Mouse (Mus musculus) adrenal gland, postnatal 0 days (tissue): ENCODE measurements around the gene Olfr1211. TPM values are rescaled to one million over a fixed set of nuclear protein-coding genes. Genes with fewer than 3 reads are reported as not detected.

ENCODE experiments used
- polyA plus RNA-seq: library from polyadenylated mRNA; unstranded; fragments of >200 nt; fragmentation: Nextera tagmentation; extraction: Ambion mirVana; gene quantifications from 2 replicates; pipeline ENCODE4 v1.2.1, GENCODE M21; 2015

The Olfr1211 gene
- polyA plus RNA-seq = not detected in 2 replicates

GRCm38 (mm10) chr2:88938011-88938410 is at the start of gene Olfr1211:
Gene Olfr1211, minus strand, starts transcription at chr2:88938111.

DNA sequence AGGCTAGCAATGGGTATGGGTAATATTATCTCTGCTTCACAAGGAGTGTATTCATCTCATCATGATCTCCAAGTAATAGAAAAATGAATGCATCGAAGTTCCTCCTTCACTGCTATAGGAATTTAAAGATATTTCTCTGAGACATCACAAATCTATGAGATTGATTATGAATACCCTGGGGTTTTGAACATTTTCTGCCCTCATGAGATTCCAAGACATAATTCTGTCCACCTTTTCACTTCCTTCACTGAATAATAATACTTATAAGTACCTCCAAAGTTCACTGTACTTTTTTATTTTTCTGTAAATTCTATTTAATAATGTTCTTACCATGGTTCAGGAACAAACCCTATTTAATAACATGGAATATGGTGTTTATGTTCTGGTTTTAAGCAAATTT is 42.3 kb upstream of the Olfr1211 start, which contains the start of gene Gm13762:
Gene Gm13762 (minus strand): TSS at position 101 of the 400 bp plus-strand sequence.

DNA sequence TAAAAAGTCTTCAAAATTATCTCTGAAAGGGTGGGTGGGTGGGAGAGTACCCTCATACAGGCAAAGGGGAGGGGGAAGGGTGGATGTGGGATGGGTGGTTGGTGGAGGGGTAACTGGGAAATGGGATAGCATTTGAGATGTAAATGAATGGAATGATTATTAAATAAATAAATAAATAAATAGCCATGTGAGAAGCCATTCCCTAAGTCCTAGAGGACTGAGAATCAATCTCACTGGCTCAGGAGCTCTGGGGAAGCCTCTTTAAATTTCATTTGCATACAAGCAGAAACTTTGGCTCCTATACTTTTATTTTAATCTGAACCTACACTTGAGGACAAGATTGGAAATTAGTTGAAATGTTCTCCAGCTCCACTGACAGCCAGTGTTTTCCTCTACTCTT is 15.8 kb upstream of the Olfr1211 start, which contains the start of gene Olfr1212:
Gene Olfr1212 (plus strand): TSS at position 301 of the 400 bp plus-strand sequence.

GRCm38 (mm10) chr2:88915057-88915456 is 22.9 kb downstream of the Olfr1211 start, which contains the start of gene Olfr1209:
Gene Olfr1209, minus strand, starts transcription at chr2:88915157.

GRCm38 (mm10) chr2:88902211-88902610 is 35.7 kb downstream of the Olfr1211 start, which contains the start of gene Olfr1208:
Gene Olfr1208, minus strand, starts transcription at chr2:88902311.

Other genes with a start within 250 kb of the Olfr1211 start
- not detected in 2 replicates for gene Olfr1195, start 248.9 kb downstream of the Olfr1211 start, polyA plus RNA-seq
- gene Olfr1196, start 233.5 kb downstream of the Olfr1211 start, polyA plus RNA-seq = not detected in 2 replicates
- not detected in 2 replicates for gene Olfr1197, start 205.7 kb downstream of the Olfr1211 start, polyA plus RNA-seq
- not detected in 2 replicates for gene Olfr1198, start 186.7 kb downstream of the Olfr1211 start, polyA plus RNA-seq
- not detected in 2 replicates for gene Olfr1199, start 177.6 kb downstream of the Olfr1211 start, polyA plus RNA-seq
- not detected in 2 replicates for gene Olfr1200, start 167.6 kb downstream of the Olfr1211 start, polyA plus RNA-seq
- gene Olfr1201, start 145.1 kb downstream of the Olfr1211 start, polyA plus RNA-seq = not detected in 2 replicates
- gene Olfr1202, start 123.6 kb downstream of the Olfr1211 start, polyA plus RNA-seq = 0.03 TPM in 1 of 2 replicates, not detected in the other
- gene Olfr1205, start 108.4 kb downstream of the Olfr1211 start, polyA plus RNA-seq = not detected in 2 replicates
- gene Olfr1204, start 88.8 kb downstream of the Olfr1211 start, polyA plus RNA-seq = not detected in 2 replicates
- not detected in 2 replicates for gene Olfr1206, start 74.9 kb downstream of the Olfr1211 start, polyA plus RNA-seq
- gene Olfr1208, start 35.8 kb downstream of the Olfr1211 start, polyA plus RNA-seq = not detected in 2 replicates
- gene Olfr1209, start 23.0 kb downstream of the Olfr1211 start, polyA plus RNA-seq = not detected in 2 replicates
- gene Olfr1212, start 15.9 kb upstream of the Olfr1211 start, polyA plus RNA-seq = not detected in 2 replicates
- gene Gm13762, start 42.2 kb upstream of the Olfr1211 start, polyA plus RNA-seq = not detected in 2 replicates
- gene Olfr1214, start 54.5 kb upstream of the Olfr1211 start, polyA plus RNA-seq = not detected in 2 replicates
- gene Olfr1215, start 68.9 kb upstream of the Olfr1211 start, polyA plus RNA-seq = not detected in 2 replicates
- gene Olfr1216, start 80.2 kb upstream of the Olfr1211 start, polyA plus RNA-seq = not detected in 2 replicates
- not detected in 2 replicates for gene Olfr1217, start 94.0 kb upstream of the Olfr1211 start, polyA plus RNA-seq
- gene Olfr1218, start 123.1 kb upstream of the Olfr1211 start, polyA plus RNA-seq = not detected in 2 replicates
- not detected in 2 replicates for gene Olfr1219, start 145.4 kb upstream of the Olfr1211 start, polyA plus RNA-seq
- gene Olfr1220, start 168.7 kb upstream of the Olfr1211 start, polyA plus RNA-seq = not detected in 2 replicates
- not detected in 2 replicates for gene Olfr1221, start 179.2 kb upstream of the Olfr1211 start, polyA plus RNA-seq
- not detected in 2 replicates for gene Olfr1222, start 194.9 kb upstream of the Olfr1211 start, polyA plus RNA-seq
- not detected in 2 replicates for gene Olfr1223, start 213.4 kb upstream of the Olfr1211 start, polyA plus RNA-seq
- gene Olfr1224-ps1, start 226.0 kb upstream of the Olfr1211 start, polyA plus RNA-seq = not detected in 2 replicates
- not detected in 2 replicates for gene Olfr1225, start 236.6 kb upstream of the Olfr1211 start, polyA plus RNA-seq